Mouse (Mus musculus) frontal cortex, postnatal 14 days (tissue): Measurements from ENCODE around the gene Szt2.
A peak's percentile ranks its signal among the peaks of the same experiment; 100 is the strongest.

Experiments
- DNase-seq, 2 experiments: peaks; one replicate each; pipeline ENCODE4 v3.0.0; 2022; ENCODE audit warnings: low spot score in 2 of 2

Szt2 gene

DNA sequence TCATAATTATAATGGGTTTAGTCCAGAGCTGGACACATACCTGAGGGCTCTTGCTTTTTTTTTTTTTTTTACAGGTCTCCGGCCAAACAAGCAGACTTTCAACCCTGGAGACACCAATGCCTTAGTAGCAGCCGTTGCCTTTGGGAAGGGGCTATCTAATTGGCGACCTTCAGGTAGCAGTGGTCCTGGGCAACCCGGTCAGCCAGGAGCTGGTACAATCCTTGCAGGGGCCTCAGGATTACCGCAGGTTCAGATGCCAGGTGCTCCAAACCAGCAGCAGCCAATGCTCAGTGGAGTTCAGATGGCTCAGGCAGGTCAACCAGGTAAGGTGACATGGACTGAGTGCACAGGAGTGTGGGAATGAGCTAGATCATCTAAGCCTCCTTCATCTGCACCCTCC, 4.5 kb upstream of the Szt2 start:
- no peak for DNase-seq

DNA sequence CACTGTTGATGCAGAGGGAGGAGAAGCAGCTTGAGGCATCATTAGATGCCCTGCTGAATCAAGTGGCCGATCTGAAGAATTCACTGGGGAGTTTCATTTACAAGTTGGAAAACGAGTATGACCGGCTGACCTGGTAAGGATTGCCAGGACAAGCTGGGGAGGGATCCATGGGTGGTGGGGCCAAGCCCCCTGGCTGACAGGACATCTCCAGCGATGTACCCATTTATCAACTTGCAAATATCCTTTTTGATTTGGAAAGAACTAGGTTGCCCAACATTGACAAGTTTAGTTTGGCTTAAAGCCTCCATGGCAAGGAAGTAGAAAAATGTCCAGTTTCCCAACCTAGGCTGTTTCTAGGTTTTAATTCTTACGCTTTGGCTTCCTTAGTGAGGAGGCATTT, 1.8 kb upstream of the Szt2 start:
- no peak for DNase-seq

DNA sequence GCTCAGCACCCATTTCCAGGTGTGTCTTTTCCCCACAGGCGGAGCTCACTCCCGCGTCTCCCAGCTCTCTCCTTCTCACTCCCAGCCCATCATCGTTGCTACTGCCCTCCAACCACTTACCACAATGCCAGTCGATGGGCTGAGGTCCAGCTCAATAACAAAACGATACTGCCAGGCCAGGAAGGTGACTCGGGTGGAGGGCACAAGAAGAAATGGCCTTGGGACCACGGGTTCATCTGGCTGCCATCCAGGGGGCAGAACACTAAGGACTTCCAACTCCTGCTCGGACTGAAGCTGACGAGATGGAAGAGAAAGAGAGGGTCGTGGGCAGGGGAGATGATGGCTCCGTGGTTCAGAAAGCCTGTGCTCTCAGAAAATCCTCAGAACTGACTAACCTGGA, 6.4 kb downstream of the Szt2 start:
- DNase-seq, result no peak

DNA sequence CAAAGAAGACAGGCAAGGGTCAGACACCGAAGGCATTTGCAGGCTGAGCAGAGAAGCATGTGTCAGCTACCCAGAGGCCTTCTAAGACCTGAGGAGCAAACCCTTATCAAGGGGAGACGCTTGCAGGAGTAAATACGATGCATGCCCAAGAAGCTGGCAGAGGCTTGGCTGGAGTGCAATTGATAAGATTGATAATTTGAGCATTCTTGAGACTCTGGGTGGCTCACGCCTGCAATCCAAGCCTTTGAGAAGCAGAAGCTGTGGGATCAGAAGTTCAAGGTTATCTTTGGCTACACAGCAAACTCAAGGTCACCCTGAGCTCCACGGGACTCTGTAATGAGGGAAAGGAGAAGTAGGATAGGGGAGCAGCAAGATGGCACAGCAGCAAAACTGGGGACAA, 7.2 kb downstream of the Szt2 start:
- DNase-seq, result no peak

DNA sequence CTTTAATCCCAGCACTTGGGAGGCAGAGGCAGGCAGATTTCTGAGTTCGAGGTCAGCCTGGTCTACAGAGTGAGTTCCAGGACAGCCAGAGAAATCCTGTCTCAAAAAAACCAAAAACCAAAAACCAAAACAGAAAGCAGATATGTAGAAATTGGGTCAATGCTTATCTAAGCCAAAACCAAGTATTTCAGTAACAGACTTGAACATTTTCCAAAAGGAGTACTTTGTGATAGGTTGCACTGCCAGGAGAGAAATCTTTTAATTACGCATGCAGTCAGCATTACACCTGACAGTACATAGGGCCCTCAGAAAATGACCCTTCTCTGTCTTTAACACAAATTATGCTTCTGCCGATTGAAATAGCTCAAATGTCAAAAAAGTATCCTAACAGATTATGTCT, 7.7 kb downstream of the Szt2 start:
- DNase-seq, result no peak

DNA sequence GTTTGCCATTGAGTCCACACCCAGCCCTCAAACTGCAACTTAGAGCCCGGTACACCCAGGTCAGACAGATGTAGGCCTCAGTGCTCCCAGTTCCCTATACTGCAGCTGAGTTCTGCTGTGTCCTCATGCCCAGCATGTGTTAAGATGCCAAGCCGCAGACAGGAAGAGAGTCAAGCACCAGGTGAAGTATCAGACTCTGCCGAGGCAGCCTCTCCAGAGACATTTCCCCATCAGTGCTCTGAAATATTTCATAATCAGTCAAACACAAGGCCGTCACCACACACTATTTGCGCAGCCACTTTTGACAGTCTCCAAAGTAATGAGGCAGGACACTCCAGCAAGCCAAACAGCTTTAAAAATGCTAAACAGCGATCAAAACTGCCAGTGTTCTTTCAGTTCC, 10.7 kb downstream of the Szt2 start:
- DNase-seq, result no peak

DNA sequence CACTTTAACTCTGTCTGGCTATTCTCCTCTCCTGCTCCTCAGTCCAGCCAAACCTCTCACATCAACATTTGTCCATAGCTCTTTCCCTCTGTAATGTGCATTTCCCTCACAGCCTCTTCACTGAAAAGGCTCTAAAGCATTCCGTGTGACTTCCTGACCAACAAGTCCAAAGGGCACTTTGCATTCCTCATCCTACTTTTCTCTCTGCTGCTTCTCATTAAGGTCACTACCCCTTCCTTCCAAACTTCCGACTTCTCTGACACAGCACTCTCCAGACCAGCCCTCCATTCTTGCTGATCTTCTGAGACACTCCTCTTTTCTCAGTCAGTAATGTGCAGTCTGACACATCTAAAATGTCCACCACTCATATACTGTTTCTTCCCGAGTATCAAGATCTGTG, 12.6 kb downstream of the Szt2 start:
- no peak for DNase-seq

DNA sequence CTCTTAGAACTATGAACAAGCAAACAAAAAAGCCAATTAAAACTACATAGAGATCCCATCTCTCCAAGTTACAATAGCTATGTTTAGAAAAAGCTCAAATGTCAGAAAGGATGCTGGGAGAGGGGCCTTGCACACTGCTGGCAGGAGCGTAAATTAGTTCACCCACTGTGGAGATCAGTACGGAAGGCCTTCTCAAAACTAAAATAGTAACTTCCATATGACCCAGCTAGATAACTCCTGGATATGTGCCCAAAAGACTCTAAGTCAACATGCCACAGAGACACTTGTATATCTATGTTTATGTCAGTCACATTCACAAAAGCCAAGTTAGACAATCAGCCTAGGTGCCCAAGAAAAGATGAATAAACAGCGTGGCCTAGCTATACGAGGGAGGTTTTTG, 13.8 kb downstream of the Szt2 start:
- no peak for DNase-seq

DNA sequence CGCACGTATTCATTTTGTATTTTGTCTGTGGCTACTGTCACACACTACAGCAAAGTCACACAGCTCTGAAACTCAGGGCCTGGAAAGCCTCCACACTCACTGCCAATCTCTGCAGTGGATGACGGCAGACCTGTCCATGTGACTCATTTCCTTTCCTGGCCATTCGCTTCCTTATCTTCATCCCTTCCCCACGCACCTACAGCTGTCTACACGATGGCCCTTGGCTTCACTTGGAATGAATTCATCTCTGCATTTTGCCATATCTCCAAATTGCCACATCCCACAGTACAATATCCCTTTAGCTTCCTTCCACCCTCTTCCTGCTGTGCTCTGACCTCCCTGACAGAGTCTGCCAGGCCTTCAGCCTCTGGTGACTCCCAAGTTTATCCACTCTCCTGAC, 14.6 kb downstream of the Szt2 start:
- DNase-seq, result no peak

DNA sequence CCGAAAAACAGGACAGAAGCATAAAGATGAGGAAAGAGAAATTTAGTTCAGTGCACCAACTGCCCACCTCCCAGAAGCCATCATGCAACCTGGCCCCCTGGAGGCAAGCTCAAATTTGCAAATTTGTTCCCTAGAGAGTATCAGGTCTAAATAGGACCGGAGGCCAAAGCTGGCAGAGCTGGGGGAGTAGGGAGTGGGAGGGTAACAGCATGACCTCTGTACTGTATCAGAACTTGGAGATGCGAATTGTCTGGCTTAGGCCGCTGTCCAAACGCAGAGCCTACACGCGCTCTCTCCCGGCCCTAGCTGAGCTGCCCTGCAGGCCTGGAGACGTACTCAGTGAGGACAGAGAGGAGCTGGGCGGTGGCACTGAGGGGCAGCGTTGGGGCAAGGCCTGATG, 18.9 kb downstream of the Szt2 start:
- no peak for DNase-seq

DNA sequence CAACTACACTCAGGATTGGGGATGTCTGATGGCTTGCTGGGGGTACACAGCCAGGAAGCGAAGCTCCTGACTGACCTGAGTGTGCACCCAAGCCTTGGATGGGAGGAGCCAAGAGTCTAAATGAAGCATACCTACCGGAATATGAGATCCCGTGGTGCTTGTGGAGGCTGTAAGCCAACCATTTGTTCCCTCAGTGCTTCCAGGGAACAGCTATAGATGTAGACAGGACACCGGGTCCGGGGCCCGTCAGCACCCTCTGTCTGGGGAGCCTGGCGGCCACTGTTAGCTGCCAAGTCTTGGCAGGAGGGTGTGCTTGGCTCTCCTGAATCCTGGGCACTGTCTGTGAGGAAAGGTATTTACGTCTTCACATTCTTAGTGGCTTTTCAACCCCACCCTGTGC, 21.8 kb downstream of the Szt2 start:
- no peak for DNase-seq

DNA sequence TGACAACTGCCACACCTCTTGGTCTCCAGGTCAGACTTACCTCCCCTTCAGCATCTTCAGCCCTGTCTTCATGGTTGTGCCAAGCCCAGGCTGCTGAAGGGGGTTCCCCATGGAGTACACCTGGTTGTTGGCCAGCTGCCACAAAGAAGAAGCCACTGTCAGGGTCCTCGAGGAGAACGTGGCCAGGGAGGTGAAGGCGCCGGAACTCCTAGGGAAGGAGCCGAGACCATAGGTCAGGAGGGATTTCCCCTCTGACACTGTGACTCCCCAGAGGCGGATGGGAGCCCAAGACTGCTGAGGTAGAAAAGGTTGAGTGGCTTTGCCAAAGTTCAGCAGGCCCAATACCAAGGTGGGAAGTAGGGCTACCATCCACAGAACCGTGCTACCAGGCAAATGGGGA, 25.8 kb downstream of the Szt2 start:
- DNase-seq, result no peak

DNA sequence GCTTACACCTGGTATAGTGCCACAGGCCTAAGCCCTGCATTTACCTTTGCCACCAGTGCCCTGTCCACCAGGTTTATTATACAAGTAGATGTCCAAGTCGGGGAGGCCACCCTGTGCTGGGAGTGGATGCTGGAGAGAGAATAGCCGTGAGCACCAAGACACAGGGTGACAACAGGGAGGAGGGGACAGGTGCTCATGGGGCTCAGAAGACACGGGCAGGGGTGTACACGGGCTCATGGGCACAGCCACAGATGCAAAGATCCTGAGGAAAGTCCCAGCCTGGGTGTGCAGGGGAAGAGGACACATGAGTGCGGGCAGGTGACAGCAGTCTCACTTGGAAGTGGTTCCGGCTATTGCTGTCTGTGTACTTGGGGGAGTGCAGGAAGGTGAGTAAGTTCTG, 33.1 kb downstream of the Szt2 start:
- no peak for DNase-seq

DNA sequence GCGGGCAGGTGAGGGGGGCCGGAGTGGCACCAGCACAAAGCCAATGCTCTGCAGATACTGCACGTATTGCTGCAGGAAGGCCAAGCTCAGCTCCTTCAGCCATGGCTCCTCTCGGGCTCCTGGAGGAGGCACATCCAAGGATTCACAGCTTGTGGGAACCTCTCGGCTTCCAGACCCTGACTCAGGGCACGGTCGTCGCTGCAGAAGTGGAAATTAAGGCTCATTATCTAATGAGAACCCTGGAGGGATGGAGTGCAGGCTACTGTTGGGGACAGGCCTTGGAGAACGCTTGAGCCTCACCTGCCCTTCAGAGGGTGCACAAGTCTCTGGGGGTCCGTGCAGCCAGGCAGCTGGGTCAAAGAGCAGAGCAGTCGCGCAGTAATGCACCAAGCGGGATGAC, 37.3 kb downstream of the Szt2 start:
- DNase-seq, result no peak

DNA sequence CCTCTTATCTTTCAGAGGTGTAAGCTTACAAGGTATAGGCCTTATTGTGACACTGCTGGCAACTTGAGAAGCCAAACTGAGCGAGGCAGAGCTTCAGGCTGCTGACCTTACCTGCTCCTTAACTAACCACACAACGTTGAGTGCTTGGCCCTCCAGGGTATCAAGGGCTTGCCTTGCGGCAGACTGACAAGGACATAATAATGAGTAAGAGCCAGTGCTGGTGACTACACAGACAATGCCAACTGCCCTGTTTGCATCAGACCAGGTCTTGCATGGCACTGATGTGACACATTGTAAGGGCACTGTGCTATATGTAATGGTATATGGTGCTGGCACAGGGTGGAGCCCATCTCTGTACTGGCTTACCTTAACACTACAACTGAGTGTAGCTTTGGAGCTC, 40.5 kb downstream of the Szt2 start:
- no peak for DNase-seq

DNA sequence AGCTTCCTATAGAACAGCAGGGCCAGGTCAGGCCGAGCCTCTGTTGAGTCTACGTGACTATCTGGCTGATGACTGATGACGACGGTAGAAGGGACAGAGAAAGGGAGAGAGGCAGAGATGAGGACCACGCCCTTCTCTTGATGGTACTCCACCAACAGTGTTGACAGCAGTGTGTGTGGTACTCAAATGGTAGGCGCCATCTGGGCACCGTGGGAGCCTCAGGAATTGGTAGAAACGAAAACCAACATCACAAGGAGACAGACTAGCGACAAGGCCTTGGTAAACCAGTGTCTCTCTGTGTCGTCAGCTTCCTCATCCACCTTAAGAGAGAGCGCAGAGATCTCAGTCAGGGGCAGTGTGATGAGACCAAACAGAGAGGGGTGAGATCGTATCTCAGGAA, 41.5 kb downstream of the Szt2 start:
- DNase-seq, result no peak

DNA sequence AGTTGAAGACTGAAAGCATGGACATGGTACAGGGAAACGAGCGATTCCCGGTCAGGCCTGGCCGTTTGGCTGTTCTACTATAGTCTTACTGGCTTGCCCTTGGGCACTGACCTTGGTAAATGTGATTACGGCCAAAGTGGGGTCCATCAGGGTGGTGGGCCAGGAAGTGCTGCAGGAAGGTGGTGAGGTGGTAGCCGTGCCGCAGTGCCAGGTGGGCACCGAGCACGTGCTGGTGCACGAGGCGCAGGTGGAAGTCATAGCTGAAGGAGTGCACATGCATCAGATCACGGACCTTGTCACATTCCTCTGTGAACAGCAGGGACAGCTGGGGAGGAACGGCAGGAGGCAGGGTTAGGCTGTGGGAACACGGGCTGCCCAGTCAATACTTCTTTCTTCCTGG, 43.1 kb downstream of the Szt2 start:
- DNase-seq, result no peak

DNA sequence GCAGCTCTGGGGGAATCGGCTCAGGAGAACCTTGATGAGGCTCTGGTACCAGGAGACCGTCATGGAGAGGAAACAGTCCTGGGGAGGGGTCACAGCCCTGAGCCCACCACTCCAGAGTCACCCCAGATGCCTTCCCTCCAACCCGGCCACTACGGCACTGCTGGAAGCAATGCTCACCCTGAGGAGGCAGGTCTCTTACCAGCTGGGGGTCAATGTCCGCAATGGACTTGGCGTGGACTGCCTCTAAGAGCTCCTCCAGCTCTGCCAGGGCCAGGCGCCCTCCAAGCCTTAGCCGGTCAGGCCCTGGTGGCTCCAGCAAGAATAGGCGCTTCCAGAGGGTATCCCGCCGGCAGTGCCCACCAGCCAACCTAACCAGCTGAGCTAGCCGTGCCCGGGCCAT, 44.4 kb downstream of the Szt2 start:
- no peak for DNase-seq

DNA sequence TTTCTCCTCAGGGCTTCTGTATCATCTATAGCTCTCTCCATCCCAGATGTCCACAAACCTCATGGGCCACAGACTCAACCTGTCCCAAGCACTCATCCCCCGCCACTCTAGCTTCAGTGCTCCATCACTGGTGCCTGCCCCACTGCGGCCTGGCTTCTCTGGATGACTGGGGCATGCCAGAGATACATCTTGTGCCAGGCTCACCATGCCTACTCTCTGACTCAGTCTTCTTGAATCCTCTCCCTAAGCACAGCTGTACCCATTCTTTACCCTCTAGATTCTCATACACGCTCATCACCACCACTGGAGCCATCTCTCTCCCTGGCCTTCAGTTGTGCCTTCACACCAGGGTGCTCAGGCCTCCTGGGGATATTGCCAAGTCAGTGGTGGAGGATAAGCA, 45.1 kb downstream of the Szt2 start:
- DNase-seq, result no peak

DNA sequence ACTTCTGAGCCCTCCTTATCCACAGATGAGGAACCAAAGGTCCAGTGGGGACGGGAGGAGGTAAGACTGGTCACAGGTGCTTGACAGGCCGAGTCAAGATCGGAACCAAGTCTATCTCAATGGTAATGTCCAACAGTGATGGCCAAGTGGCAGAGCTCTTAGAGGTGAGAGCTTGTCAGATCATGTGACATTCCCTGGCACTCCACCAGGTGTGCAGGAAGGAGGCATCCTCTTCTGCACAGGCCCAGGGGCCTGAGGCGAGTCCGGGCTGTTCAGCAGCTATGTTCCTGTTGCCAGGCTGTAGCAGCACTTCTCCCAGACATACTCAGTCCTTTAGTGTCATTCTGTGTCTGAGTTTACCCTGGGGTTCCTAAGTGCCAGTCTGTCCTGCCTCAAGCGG, 46.2 kb downstream of the Szt2 start:
- DNase-seq, result no peak

DNA sequence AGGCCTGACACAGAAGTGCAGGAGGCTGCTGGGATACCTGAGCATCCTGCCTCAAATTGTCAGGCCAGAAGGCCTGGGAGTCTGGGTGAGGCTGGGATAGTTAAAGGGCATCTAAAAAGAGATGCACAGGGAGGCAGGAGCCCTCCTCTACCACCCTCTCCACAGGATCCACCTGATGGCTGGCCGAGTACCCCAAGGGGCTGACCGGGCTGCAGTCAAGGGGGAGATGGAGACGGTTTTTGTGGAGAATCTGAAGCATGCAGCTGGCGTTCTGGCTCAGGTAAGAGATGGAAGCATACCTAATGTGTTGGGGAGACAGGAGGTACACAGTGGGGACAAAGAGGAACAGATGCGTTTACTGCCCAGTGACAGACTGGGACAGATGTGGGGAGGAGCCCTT, 47.6 kb downstream of the Szt2 start:
- no peak for DNase-seq

DNA sequence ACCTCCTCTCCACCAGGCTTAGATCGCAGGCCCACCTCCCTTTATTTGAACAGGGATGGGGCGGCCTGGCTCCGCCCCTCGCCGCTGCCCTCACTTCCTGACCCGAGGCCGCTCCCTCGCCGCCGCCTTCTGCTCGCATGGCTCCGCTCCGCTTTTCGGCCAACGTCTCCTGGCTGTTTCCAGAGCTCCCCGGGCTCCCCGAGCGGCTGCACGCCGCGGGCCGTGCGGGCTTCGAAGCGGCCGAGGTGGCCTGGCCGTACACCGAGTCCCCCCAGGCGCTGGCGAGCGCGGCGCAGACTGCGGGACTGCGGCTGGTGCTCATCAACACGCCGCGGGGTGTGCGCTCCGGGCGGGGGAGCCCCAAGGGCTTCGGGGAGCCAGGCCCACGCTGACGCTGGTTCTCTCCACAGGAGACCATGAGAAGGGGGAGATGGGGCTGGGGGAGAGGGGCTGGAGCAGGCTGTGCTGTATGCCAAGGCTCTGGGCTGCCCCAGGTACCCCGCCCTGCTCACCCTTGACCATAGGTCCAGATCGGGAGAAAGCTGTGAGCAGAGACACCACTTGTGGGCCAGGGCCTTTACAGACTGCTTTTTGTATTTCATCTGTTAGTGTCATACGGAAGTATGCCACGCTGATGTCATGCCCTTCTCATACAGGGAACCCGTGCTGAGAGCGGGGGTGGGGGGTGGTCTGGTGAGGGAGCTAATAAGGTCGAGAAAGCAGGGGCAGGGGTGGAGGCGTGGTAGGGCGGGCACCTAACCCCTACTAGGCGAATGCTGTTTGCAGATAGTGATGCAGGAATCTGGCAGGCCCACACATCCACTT, 49.0 kb downstream of the Szt2 start:
- DNase-seq, result peak in 1 of 2 experiments; percentile 48

DNA sequence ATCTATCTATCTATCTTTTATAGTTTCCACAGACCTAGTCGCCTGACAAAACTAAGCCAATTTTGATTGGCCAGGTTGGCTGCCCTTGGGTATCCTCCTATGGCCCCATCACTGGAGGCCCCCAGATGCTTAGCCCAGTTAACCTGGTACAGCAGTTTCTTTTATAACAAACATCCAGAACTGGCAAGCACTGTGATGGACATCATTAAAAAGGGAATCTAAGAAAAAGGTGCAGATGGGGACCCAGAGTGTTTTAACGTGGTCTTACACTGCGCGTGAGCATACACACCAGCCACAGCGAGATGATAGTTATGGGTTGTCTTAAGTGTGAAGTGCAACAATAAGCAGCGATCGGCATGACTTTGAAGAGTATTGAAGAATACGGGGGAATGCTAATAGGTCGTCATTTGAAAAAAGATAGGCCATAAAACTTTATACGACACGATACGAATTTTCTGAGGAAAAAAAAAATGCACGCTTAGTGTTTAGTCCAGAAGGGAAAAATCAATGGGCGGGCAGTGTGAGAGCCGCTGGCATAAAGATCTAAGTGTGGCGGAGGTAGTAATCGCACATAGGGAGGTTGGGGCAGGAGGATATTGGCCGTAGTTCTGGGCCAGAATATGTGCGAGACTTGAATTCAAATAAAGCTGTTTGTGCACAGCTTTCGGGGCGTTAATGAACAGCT, 49.7 kb downstream of the Szt2 start:
- no peak for DNase-seq
